Mouse (Mus musculus): ENCODE results near the gene Akt2. TPM values are rescaled to one million over a fixed set of nuclear protein-coding genes. Genes with fewer than 3 reads are reported as not detected.

Akt2 gene
- total and polyA plus RNA-seq, 3 experiments: 73.5 to 127 TPM; not detected in 1

GRCm38 (mm10) chr7:27685681-27686080 lies 94.3 kb downstream of the Akt2 start:
- TF ChIP-seq ZNF384 (IDR thresholded peaks at IDR 0.05; ENCODE audit: low read depth, low read length) (peak; percentile 58), SMC3 (IDR thresholded peaks at IDR 0.05; ENCODE audit: low read depth, low read length) (peak; percentile 63), POLR2A (IDR thresholded peaks at IDR 0.05; ENCODE audit: control insufficient read depth in 1 of 2, insufficient read depth in 1 of 2, low read depth in 1 of 2, low read length in 2 of 2, poor library complexity in 1 of 2) (no peak), MAZ (IDR thresholded peaks at IDR 0.05; ENCODE audit: low read depth, low read length) (no peak), SIN3A (IDR thresholded peaks at IDR 0.05; ENCODE audit: low read length) (0 out of 2 replicates have a peak, but pooled peaks have one; percentile 4), MAX (IDR thresholded peaks at IDR 0.05; ENCODE audit: low read length) (no peak), TBP (IDR thresholded peaks at IDR 0.05; ENCODE audit: low read depth, low read length) (0 out of 2 replicates have a peak, but pooled peaks have one; percentile 16), NRF1 (IDR thresholded peaks at IDR 0.05; ENCODE audit: insufficient read depth, low read depth, low read length, poor library complexity, severe bottlenecking) (no peak), TCF12 (IDR thresholded peaks at IDR 0.05; ENCODE audit: low read depth, low read length) (no peak), E2F4 (IDR thresholded peaks at IDR 0.05; ENCODE audit: borderline replicate concordance, low read depth, low read length) (no peak), POLR2AphosphoS2 (IDR thresholded peaks at IDR 0.05; ENCODE audit: low read length) (no peak), KAT2A (conservative IDR thresholded peaks at IDR 0.05; ENCODE audit: low read depth, low read length) (no peak), RAD21 (IDR thresholded peaks at IDR 0.05; ENCODE audit: low read depth, low read length) (peak; percentile 77), ZMIZ1 (IDR thresholded peaks at IDR 0.05; ENCODE audit: low read depth, low read length) (no peak), ZC3H11A (IDR thresholded peaks at IDR 0.05; ENCODE audit: low read depth, low read length) (0 out of 2 replicates have a peak, but pooled peaks have one; percentile 31), CTCF (IDR thresholded peaks at IDR 0.05 in 2 of 3, conservative IDR thresholded peaks at IDR 0.05 in 1 of 3; ENCODE audit: control insufficient read depth in 1 of 3, insufficient read depth in 1 of 3, low read depth in 2 of 3, low read length in 3 of 3, poor library complexity in 1 of 3, severe bottlenecking in 1 of 3) (peak; percentile 25 to 82 (median 77); a peak in 5 of 6 replicates)
- Histone ChIP-seq H3K9ac (ENCODE audit: control insufficient read depth, low read depth, low read length, poor library complexity, severe bottlenecking) (peak overlapping the region; percentile 52), H3K4me1 (ENCODE audit: control insufficient read depth in 1 of 2, insufficient read depth in 2 of 2, low read length in 2 of 2) (peaks cover 0 to 6% of the 10 kb centered on the region in 2 experiments; a peak in 2 of 4 replicates), H3K79me2 (ENCODE audit: control insufficient read depth, insufficient read depth, low read length, poor library complexity) (peaks cover 2% of the 10 kb centered on the region; the same call in 1 of the 2 replicates), H3K27ac (ENCODE audit: control insufficient read depth, low read depth, low read length) (no peak overlapping the region), H3K9me3 (replicated peaks; ENCODE audit: insufficient read depth, low read length) (no peaks in the 10 kb centered on the region), H3K27me3 (ENCODE audit: control insufficient read depth in 1 of 2, insufficient read depth in 2 of 2, low read length in 2 of 2) (no peaks in the 10 kb centered on the region), H3K36me3 (ENCODE audit: control insufficient read depth in 1 of 2, insufficient read depth in 2 of 2, low read length in 2 of 2) (peaks cover 0 to 3% of the 10 kb centered on the region in 2 experiments; a peak in 1 of 4 replicates), H3K4me3 (ENCODE audit: control insufficient read depth in 1 of 2, insufficient read depth in 1 of 2, low read depth in 2 of 2, low read length in 2 of 2) (peak overlapping the region in 1 of 2 experiments; percentile 20; a peak in 2 of 4 replicates)
- peak; percentile 64 for DNase-seq (ENCODE audit: low read depth, low spot score)

GRCm38 (mm10) chr7:27687043-27687442 lies 95.7 kb downstream of the Akt2 start:
- peaks cover 2% of the 10 kb centered on the region; the same call in 1 of the 2 replicates for H3K79me2 ChIP-seq (ENCODE audit: control insufficient read depth, insufficient read depth, low read length, poor library complexity)
- no peak overlapping the region for H3K4me3 ChIP-seq (ENCODE audit: control insufficient read depth in 1 of 2, insufficient read depth in 1 of 2, low read depth in 2 of 2, low read length in 2 of 2)
- no peak overlapping the region for H3K9ac ChIP-seq (ENCODE audit: control insufficient read depth, low read depth, low read length, poor library complexity, severe bottlenecking)

More at GRCm38 (mm10) chr7:27687043-27687442, 95.7 kb downstream of the Akt2 start:
- no peak for DNase-seq (ENCODE audit: low read depth, low spot score)
- Histone ChIP-seq H3K4me1 (ENCODE audit: control insufficient read depth in 1 of 2, insufficient read depth in 2 of 2, low read length in 2 of 2) (peaks cover 0 to 6% of the 10 kb centered on the region in 2 experiments; a peak in 2 of 4 replicates), H3K9me3 (replicated peaks; ENCODE audit: insufficient read depth, low read length) (no peaks in the 10 kb centered on the region), H3K36me3 (ENCODE audit: control insufficient read depth in 1 of 2, insufficient read depth in 2 of 2, low read length in 2 of 2) (peaks cover 0 to 3% of the 10 kb centered on the region in 2 experiments; a peak in 1 of 4 replicates), H3K27me3 (ENCODE audit: control insufficient read depth in 1 of 2, insufficient read depth in 2 of 2, low read length in 2 of 2) (no peaks in the 10 kb centered on the region), H3K27ac (ENCODE audit: control insufficient read depth, low read depth, low read length) (no peak overlapping the region)
- TF ChIP-seq KAT2A (conservative IDR thresholded peaks at IDR 0.05; ENCODE audit: low read depth, low read length) (no peak), MAX (IDR thresholded peaks at IDR 0.05; ENCODE audit: low read length) (no peak), JUND (IDR thresholded peaks at IDR 0.05; ENCODE audit: low read depth, low read length) (no peak), ZMIZ1 (IDR thresholded peaks at IDR 0.05; ENCODE audit: low read depth, low read length) (no peak), TCF12 (IDR thresholded peaks at IDR 0.05; ENCODE audit: low read depth, low read length) (no peak), ETS1 (IDR thresholded peaks at IDR 0.05; ENCODE audit: low read depth, low read length) (no peak), USF2 (IDR thresholded peaks at IDR 0.05; ENCODE audit: borderline replicate concordance in 1 of 2, insufficient read depth in 1 of 2, low read depth in 1 of 2, low read length in 2 of 2) (no peak), TAL1 (IDR thresholded peaks at IDR 0.05; ENCODE audit: low read length) (no peak), GABPA (IDR thresholded peaks at IDR 0.05; ENCODE audit: low read depth, low read length) (no peak), MXI1 (IDR thresholded peaks at IDR 0.05; ENCODE audit: low read depth, low read length) (no peak), BHLHE40 (IDR thresholded peaks at IDR 0.05; ENCODE audit: borderline replicate concordance, low read depth, low read length) (no peak), POLR2AphosphoS2 (IDR thresholded peaks at IDR 0.05; ENCODE audit: low read length) (no peak), POLR2A (IDR thresholded peaks at IDR 0.05; ENCODE audit: control insufficient read depth in 1 of 2, insufficient read depth in 1 of 2, low read depth in 1 of 2, low read length in 2 of 2, poor library complexity in 1 of 2) (no peak), SIN3A (IDR thresholded peaks at IDR 0.05; ENCODE audit: low read length) (no peak)
